Mouse (Mus musculus): ENCODE results near the gene Rrp7a.

Gene Rrp7a

GRCm38 (mm10) chr15:83122566-83123145 is at the start of gene Rrp7a:
Gene Rrp7a (minus strand): TSS chr15:83122801.
- DNase-seq (ENCODE audit: low read depth, low spot score), result peak; percentile 73

- peak; percentile 98 for DNase-seq (ENCODE audit: low read depth, low spot score)
These were observed 49.3 kb upstream of the Rrp7a start for GRCm38 (mm10) chr15:83171712-83172481.

- DNase-seq (ENCODE audit: low read depth, low spot score), result no peak
These were observed 48.5 kb upstream of the Rrp7a start for GRCm38 (mm10) chr15:83170956-83171659.

GRCm38 (mm10) chr15:83169772-83170722 is 47.4 kb upstream of the Rrp7a start:
- peak; percentile 82 for DNase-seq (ENCODE audit: low read depth, low spot score)

GRCm38 (mm10) chr15:83168875-83169771 is 46.5 kb upstream of the Rrp7a start:
- no peak for DNase-seq (ENCODE audit: low read depth, low spot score)

GRCm38 (mm10) chr15:83168311-83168710 is 45.7 kb upstream of the Rrp7a start:
- no peak for DNase-seq (ENCODE audit: low read depth, low spot score)

- no peak for DNase-seq (ENCODE audit: low read depth, low spot score)
These were observed 45.0 kb upstream of the Rrp7a start for GRCm38 (mm10) chr15:83167550-83168065.

- DNase-seq (ENCODE audit: low read depth, low spot score), result no peak
These were observed 44.5 kb upstream of the Rrp7a start for GRCm38 (mm10) chr15:83167126-83167525.

- no peak for DNase-seq (ENCODE audit: low read depth, low spot score)
These were observed 44.0 kb upstream of the Rrp7a start for GRCm38 (mm10) chr15:83166642-83167041.

GRCm38 (mm10) chr15:83165526-83166315 is 43.1 kb upstream of the Rrp7a start:
- no peak for DNase-seq (ENCODE audit: low read depth, low spot score)

- peak; percentile 44 for DNase-seq (ENCODE audit: low read depth, low spot score)
These were observed 42.4 kb upstream of the Rrp7a start for GRCm38 (mm10) chr15:83164971-83165471.

GRCm38 (mm10) chr15:83162818-83163485 is 40.4 kb upstream of the Rrp7a start:
- DNase-seq (ENCODE audit: low read depth, low spot score), result no peak

GRCm38 (mm10) chr15:83162001-83162400 is 39.4 kb upstream of the Rrp7a start:
- no peak for DNase-seq (ENCODE audit: low read depth, low spot score)

GRCm38 (mm10) chr15:83161062-83161748 is 38.6 kb upstream of the Rrp7a start:
- no peak for DNase-seq (ENCODE audit: low read depth, low spot score)

- DNase-seq (ENCODE audit: low read depth, low spot score), result no peak
These were observed 38.0 kb upstream of the Rrp7a start for GRCm38 (mm10) chr15:83160561-83160960.

GRCm38 (mm10) chr15:83159823-83160222 is 37.2 kb upstream of the Rrp7a start:
- DNase-seq (ENCODE audit: low read depth, low spot score), result no peak

GRCm38 (mm10) chr15:83158587-83159160 is 36.1 kb upstream of the Rrp7a start:
- no peak for DNase-seq (ENCODE audit: low read depth, low spot score)

- DNase-seq (ENCODE audit: low read depth, low spot score), result no peak
These were observed 35.1 kb upstream of the Rrp7a start for GRCm38 (mm10) chr15:83157667-83158064.

Measured in c-Kit-negative CD71-positive TER-119-positive erythroid progenitor cells, embryonic 14.5 days (primary cell).